Mouse (Mus musculus) neural tube, embryonic 15.5 days (tissue): Measurements from ENCODE around the gene Fam166a. TPM values are rescaled to one million over a fixed set of nuclear protein-coding genes. Genes with fewer than 3 reads are reported as not detected.
A peak's percentile ranks its signal among the peaks of the same experiment; 100 is the strongest.

Experiments
- ATAC-seq: fragments of 200-750 bp; cut with Nextera tagmentation; 2 replicates; pipeline ENCODE4 v1.8.0; 2017; ENCODE audit warnings: mild to moderate bottlenecking, moderate TSS enrichment, moderate library complexity; ENCODE audit not compliant: low FRiP score
- H3K27ac ChIP-seq: fragments of 300-500 bp; sonication (generic); replicated peaks from 2 replicates; pipeline ENCODE4 v1.5.1; 2015; ENCODE audit warnings: mild to moderate bottlenecking, inconsistent platforms
- H3K27me3 ChIP-seq: fragments of 300-500 bp; sonication (generic); replicated peaks from 2 replicates; pipeline ENCODE4 v1.6.1; 2015; ENCODE audit warnings: inconsistent platforms
- H3K36me3 ChIP-seq: fragments of 300-500 bp; sonication (generic); 2 replicates; pipeline ENCODE4 v1.6.1; 2015; ENCODE audit warnings: inconsistent platforms
- H3K4me1 ChIP-seq: fragments of 300-500 bp; sonication (generic); 2 replicates; pipeline ENCODE4 v1.6.1; 2015; ENCODE audit warnings: inconsistent platforms
- H3K4me2 ChIP-seq: fragments of 300-500 bp; sonication (generic); 2 replicates; pipeline ENCODE4 v1.6.1; 2015; ENCODE audit warnings: inconsistent platforms, mild to moderate bottlenecking, moderate library complexity
- H3K4me3 ChIP-seq: fragments of 300-500 bp; sonication (generic); replicated peaks from 2 replicates; pipeline ENCODE4 v1.5.1; 2015; ENCODE audit warnings: mild to moderate bottlenecking, inconsistent platforms
- H3K9ac ChIP-seq: fragments of 300-500 bp; sonication (generic); replicated peaks from 2 replicates; pipeline ENCODE4 v1.6.1; 2015; ENCODE audit warnings: mild to moderate bottlenecking, inconsistent platforms
- H3K9me3 ChIP-seq: fragments of 300-500 bp; sonication (generic); replicated peaks from 2 replicates; pipeline ENCODE4 v1.6.1; 2016; ENCODE audit warnings: inconsistent platforms
- WGBS: fragments of 180-500 bp; shearing (Covaris S2); methylation state at CpG from one replicate; pipeline ENCODE4 v1.1.7; 2015; ENCODE audit warnings: mixed read lengths; 5-methylcytosine and 5-hydroxymethylcytosine counted together
- polyA plus RNA-seq: library from polyadenylated mRNA; unstranded; fragments of >200 nt; fragmentation: Nextera tagmentation; extraction: Ambion mirVana; gene quantifications from 2 replicates; pipeline ENCODE4 v1.2.1, GENCODE M21; 2015

Fam166a gene
- polyA plus RNA-seq, 1 experiment from 2014 or later, result not detected

GRCm38 (mm10) chr2:25186575-25186930 lies 32.0 kb upstream of the Fam166a start:
- Histone ChIP-seq H3K9me3 (no peaks in the 10 kb centered on the region), H3K4me2 (peak overlapping the region; percentile 82), H3K4me3 (peak overlapping the region; percentile 45), H3K27ac (0 out of 2 replicates have a peak overlapping the region, but pooled peaks have one; percentile 84), H3K27me3 (no peaks in the 10 kb centered on the region), H3K4me1 (peaks cover 45% of the 10 kb centered on the region), H3K9ac (peak overlapping the region; percentile 60; the same call in 1 of the 2 replicates), H3K36me3 (no peaks in the 10 kb centered on the region)
- ATAC-seq, result no peak
- WGBS, result 34% methylated on average over 5 of the region's 5 CpGs

- H3K9me3 ChIP-seq, result no peaks in the 10 kb centered on the region
- no peaks in the 10 kb centered on the region for H3K27me3 ChIP-seq
- no peak overlapping the region for H3K4me3 ChIP-seq
- no peaks in the 10 kb centered on the region for H3K36me3 ChIP-seq
- peaks cover 34% of the 10 kb centered on the region for H3K4me1 ChIP-seq
- no peak overlapping the region for H3K27ac ChIP-seq
- WGBS, result 81% methylated on average over 6 of the region's 6 CpGs
- no peak for ATAC-seq
- no peak overlapping the region for H3K4me2 ChIP-seq
- no peak overlapping the region for H3K9ac ChIP-seq
These were observed 30.7 kb upstream of the Fam166a start for GRCm38 (mm10) chr2:25187841-25188240.

- Histone ChIP-seq H3K4me1 (peaks cover 13% of the 10 kb centered on the region), H3K9ac (no peak overlapping the region), H3K4me3 (no peak overlapping the region), H3K27me3 (peaks cover 38% of the 10 kb centered on the region), H3K4me2 (peak overlapping the region; percentile 22; the same call in 1 of the 2 replicates), H3K9me3 (no peaks in the 10 kb centered on the region), H3K36me3 (no peaks in the 10 kb centered on the region), H3K27ac (no peak overlapping the region)
- ATAC-seq, result peak; percentile 74
- 2% methylated on average over 6 of the region's 6 CpGs for WGBS
These were observed 25.2 kb upstream of the Fam166a start for GRCm38 (mm10) chr2:25193330-25193770.

- ATAC-seq, result no peak
- H3K27me3 ChIP-seq, result peaks cover 38% of the 10 kb centered on the region
- H3K36me3 ChIP-seq, result peaks cover 2% of the 10 kb centered on the region; the same call in 1 of the 2 replicates
- WGBS, result 82% methylated on average over 5 of the region's 5 CpGs
- 0 out of 2 replicates have a peak overlapping the region, but pooled peaks have one; percentile 22 for H3K4me2 ChIP-seq
- H3K9me3 ChIP-seq, result no peaks in the 10 kb centered on the region
- no peak overlapping the region for H3K27ac ChIP-seq
- no peak overlapping the region for H3K9ac ChIP-seq
- H3K4me3 ChIP-seq, result no peak overlapping the region
- H3K4me1 ChIP-seq, result peaks cover 13% of the 10 kb centered on the region
These were observed 24.5 kb upstream of the Fam166a start for GRCm38 (mm10) chr2:25194006-25194405.

GRCm38 (mm10) chr2:25194486-25195171 lies 23.9 kb upstream of the Fam166a start:
- Histone ChIP-seq H3K36me3 (peaks cover 7% of the 10 kb centered on the region), H3K9ac (no peak overlapping the region), H3K4me2 (peak overlapping the region; percentile 35; the same call in 1 of the 2 replicates), H3K9me3 (no peaks in the 10 kb centered on the region), H3K27me3 (peaks cover 38% of the 10 kb centered on the region), H3K4me1 (peaks cover 13% of the 10 kb centered on the region), H3K27ac (no peak overlapping the region), H3K4me3 (no peak overlapping the region)
- ATAC-seq, result no peak
- WGBS, result 90% methylated on average over 17 of the region's 17 CpGs

GRCm38 (mm10) chr2:25195211-25196156 lies 23.1 kb upstream of the Fam166a start:
- 24% methylated on average over 55 of the region's 55 CpGs for WGBS
- Histone ChIP-seq H3K9ac (no peak overlapping the region), H3K4me2 (peak overlapping the region; percentile 35), H3K4me3 (0 out of 2 replicates have a peak overlapping the region, but pooled peaks have one; percentile 7), H3K36me3 (peaks cover 15% of the 10 kb centered on the region), H3K27me3 (peaks cover 38% of the 10 kb centered on the region), H3K9me3 (no peaks in the 10 kb centered on the region), H3K4me1 (peaks cover 13% of the 10 kb centered on the region), H3K27ac (no peak overlapping the region)
- no peak for ATAC-seq

GRCm38 (mm10) chr2:25196172-25196954 lies 22.2 kb upstream of the Fam166a start, which contains the start of gene Tor4a:
Tor4a (minus strand) TSS chr2:25196886.
- ATAC-seq, result no peak
- H3K36me3 ChIP-seq, result peaks cover 24% of the 10 kb centered on the region
- 10% methylated on average over 8 of the region's 8 CpGs for WGBS
- no peak within 1 kb of the TSS for H3K27ac ChIP-seq
- no peaks in the 10 kb centered on the region for H3K9me3 ChIP-seq
- H3K4me3 ChIP-seq, result 0 out of 2 replicates have a peak within 1 kb of the TSS, but pooled peaks have one; percentile 7
- peak within 1 kb of the TSS; percentile 35 for H3K4me2 ChIP-seq
- H3K27me3 ChIP-seq, result peaks cover 38% of the 10 kb centered on the region
- H3K4me1 ChIP-seq, result peaks cover 13% of the 10 kb centered on the region
- H3K9ac ChIP-seq, result no peak within 1 kb of the TSS

GRCm38 (mm10) chr2:25197191-25197590 lies 21.4 kb upstream of the Fam166a start:
- Histone ChIP-seq H3K4me1 (peaks cover 13% of the 10 kb centered on the region), H3K36me3 (peaks cover 32% of the 10 kb centered on the region), H3K9me3 (no peaks in the 10 kb centered on the region), H3K27me3 (peaks cover 38% of the 10 kb centered on the region), H3K4me3 (no peak overlapping the region), H3K9ac (no peak overlapping the region), H3K4me2 (no peak overlapping the region), H3K27ac (no peak overlapping the region)
- WGBS, result 25% methylated on average over 2 of the region's 2 CpGs
- no peak for ATAC-seq

- H3K36me3 ChIP-seq, result peaks cover 40% of the 10 kb centered on the region
- H3K27ac ChIP-seq, result no peak overlapping the region
- no peaks in the 10 kb centered on the region for H3K9me3 ChIP-seq
These were observed 20.6 kb upstream of the Fam166a start for GRCm38 (mm10) chr2:25197946-25198345.

GRCm38 (mm10) chr2:25200631-25201030 lies 17.9 kb upstream of the Fam166a start:
- H3K36me3 ChIP-seq, result peaks cover 67% of the 10 kb centered on the region

More at GRCm38 (mm10) chr2:25197946-25198345, 20.6 kb upstream of the Fam166a start:
- no peak overlapping the region for H3K4me3 ChIP-seq
- H3K9ac ChIP-seq, result no peak overlapping the region
- no peak for ATAC-seq
- peaks cover 38% of the 10 kb centered on the region for H3K27me3 ChIP-seq
- no peak overlapping the region for H3K4me2 ChIP-seq
- peaks cover 11% of the 10 kb centered on the region for H3K4me1 ChIP-seq

More at GRCm38 (mm10) chr2:25200631-25201030, 17.9 kb upstream of the Fam166a start:
- Histone ChIP-seq H3K4me1 (peaks cover 4% of the 10 kb centered on the region; the same call in 1 of the 2 replicates), H3K4me2 (no peak overlapping the region), H3K27ac (no peak overlapping the region), H3K27me3 (peaks cover 23% of the 10 kb centered on the region), H3K4me3 (no peak overlapping the region), H3K9ac (no peak overlapping the region), H3K9me3 (no peaks in the 10 kb centered on the region)
- 94% methylated on average over 2 of the region's 2 CpGs for WGBS
- no peak for ATAC-seq
